Mouse (Mus musculus) spleen, postnatal 10 days (tissue): ENCODE measurements around the gene Tmem184b.

Experiments
- DNase-seq, 2 experiments: peaks; one replicate each; pipeline ENCODE4 v3.0.0; 2021 to 2022; ENCODE audit warnings: low spot score in 2 of 2

The Tmem184b gene

GRCm38 (mm10) chr15:79338978-79339377 lies 64.4 kb downstream of the Tmem184b start:
- no peak for DNase-seq

- DNase-seq, result no peak
Measured at GRCm38 (mm10) chr15:79335061-79335655, 68.2 kb downstream of the Tmem184b start.

GRCm38 (mm10) chr15:79333409-79333808 lies 70.0 kb downstream of the Tmem184b start:
- no peak for DNase-seq

GRCm38 (mm10) chr15:79330521-79330920 lies 72.8 kb downstream of the Tmem184b start:
- no peak for DNase-seq

- no peak for DNase-seq
Measured at GRCm38 (mm10) chr15:79329979-79330363, 73.4 kb downstream of the Tmem184b start.

GRCm38 (mm10) chr15:79329346-79329978 lies 73.9 kb downstream of the Tmem184b start:
- no peak for DNase-seq

GRCm38 (mm10) chr15:79328939-79329275 lies 74.5 kb downstream of the Tmem184b start:
- DNase-seq, result no peak

GRCm38 (mm10) chr15:79328058-79328938 lies 75.1 kb downstream of the Tmem184b start, which contains the start of gene Pla2g6:
Gene Pla2g6 (minus strand): TSS chr15:79328390.
- peak; percentile 95 to 99 for DNase-seq

GRCm38 (mm10) chr15:79326971-79327961 lies 76.1 kb downstream of the Tmem184b start:
- DNase-seq, result peak in 1 of 2 experiments; percentile 44

GRCm38 (mm10) chr15:79326264-79326663 lies 77.1 kb downstream of the Tmem184b start:
- no peak for DNase-seq

- no peak for DNase-seq
Measured at GRCm38 (mm10) chr15:79325742-79326141, 77.6 kb downstream of the Tmem184b start.

GRCm38 (mm10) chr15:79324373-79324772 lies 79.0 kb downstream of the Tmem184b start:
- no peak for DNase-seq

GRCm38 (mm10) chr15:79323791-79324155 lies 79.6 kb downstream of the Tmem184b start:
- no peak for DNase-seq

- DNase-seq, result peak; percentile 31 to 50
Measured at GRCm38 (mm10) chr15:79322991-79323790, 80.2 kb downstream of the Tmem184b start.

GRCm38 (mm10) chr15:79322281-79322990 lies 80.9 kb downstream of the Tmem184b start:
- DNase-seq, result no peak

- no peak for DNase-seq
Measured at GRCm38 (mm10) chr15:79321733-79322190, 81.6 kb downstream of the Tmem184b start.

- no peak for DNase-seq
Measured at GRCm38 (mm10) chr15:79313848-79314369, 89.5 kb downstream of the Tmem184b start.
